Mouse (Mus musculus): ENCODE data around the gene Mier1. TPM values are rescaled to one million over a fixed set of nuclear protein-coding genes. Genes with fewer than 3 reads are reported as not detected.

Gene Mier1
- 355 TPM for polyA plus RNA-seq (2014; fragmentation: Illumina TruSeq; extraction: RNeasy Lipid Tissue Mini Kit (QIAGEN cat#74804); ENCODE audit: low read depth, low replicate concordance)

GRCm38 (mm10) chr4:103114184-103115111 is at the start of gene Mier1, which contains the start of gene Wdr78:
Mier1 (plus strand) TSS chr4:103114390.
Wdr78 (minus strand) TSS chr4:103114555.

Other genes with a start within 250 kb of the Mier1 start
- 1.5 TPM for gene Tctex1d1, start 135.8 kb upstream of the Mier1 start, polyA plus RNA-seq (2014; fragmentation: Illumina TruSeq; extraction: RNeasy Lipid Tissue Mini Kit (QIAGEN cat#74804); ENCODE audit: low read depth, low replicate concordance)
- gene Insl5, start 87.5 kb upstream of the Mier1 start, polyA plus RNA-seq (2014; fragmentation: Illumina TruSeq; extraction: RNeasy Lipid Tissue Mini Kit (QIAGEN cat#74804); ENCODE audit: low read depth, low replicate concordance) = 110 TPM
- 2.4 TPM for gene Wdr78, start 165 bp downstream of the Mier1 start, polyA plus RNA-seq (2014; fragmentation: Illumina TruSeq; extraction: RNeasy Lipid Tissue Mini Kit (QIAGEN cat#74804); ENCODE audit: low read depth, low replicate concordance)
- gene Slc35d1, start 100.8 kb downstream of the Mier1 start, polyA plus RNA-seq (2014; fragmentation: Illumina TruSeq; extraction: RNeasy Lipid Tissue Mini Kit (QIAGEN cat#74804); ENCODE audit: low read depth, low replicate concordance) = 28.3 TPM
- 0.22 TPM for gene 4921539E11Rik, start 176.5 kb downstream of the Mier1 start, polyA plus RNA-seq (2014; fragmentation: Illumina TruSeq; extraction: RNeasy Lipid Tissue Mini Kit (QIAGEN cat#74804); ENCODE audit: low read depth, low replicate concordance)
- gene Oma1, start 199.4 kb downstream of the Mier1 start, polyA plus RNA-seq (2014; fragmentation: Illumina TruSeq; extraction: RNeasy Lipid Tissue Mini Kit (QIAGEN cat#74804); ENCODE audit: low read depth, low replicate concordance) = 16.8 TPM

Data from sigmoid colon, adult 10 weeks (tissue).